Mouse (Mus musculus) olfactory bulb, adult 2 months (tissue): ENCODE measurements around the gene Mnx1. TPM values are rescaled to one million over a fixed set of nuclear protein-coding genes. Genes with fewer than 3 reads are reported as not detected.
A peak's percentile ranks its signal among the peaks of the same experiment; 100 is the strongest.
"Not testable (repeated sequence)": the region's sequence is repeated elsewhere in the genome, so short reads cannot be mapped to it uniquely, and the experiment has no call there.

Source experiments
- H3K27ac ChIP-seq: fragments of 200-500 bp; 2 replicates; pipeline ENCODE4 v1.5.1; 2012; ENCODE audit warnings: low read depth, low read length; ENCODE audit not compliant: insufficient read depth
- H3K4me1 ChIP-seq: fragments of 200-500 bp; 2 replicates; pipeline ENCODE4 v1.6.1; 2012; ENCODE audit warnings: low read length; ENCODE audit not compliant: control insufficient read depth, insufficient read depth
- H3K4me3 ChIP-seq: fragments of 200-500 bp; 2 replicates; pipeline ENCODE4 v1.5.1; 2012; ENCODE audit warnings: mild to moderate bottlenecking, low read depth, low read length, moderate library complexity; ENCODE audit not compliant: insufficient read depth
- CTCF ChIP-seq: fragments of 200-500 bp; IDR thresholded peaks from 2 replicates; pipeline ENCODE4 v1.5.1; 2012; ENCODE audit warnings: low read depth, mild to moderate bottlenecking, low read length, moderate library complexity; ENCODE audit not compliant: insufficient read depth
- POLR2A ChIP-seq: fragments of 200-500 bp; IDR thresholded peaks from 2 replicates; pipeline ENCODE4 v1.6.1; 2012; ENCODE audit warnings: mild to moderate bottlenecking, low read depth, low read length, moderate library complexity; ENCODE audit not compliant: insufficient read depth
- WGBS: fragments of 180-500 bp; shearing (Covaris S2); methylation state at CpG from one replicate; pipeline ENCODE4 v1.1.7; 2018; 5-methylcytosine and 5-hydroxymethylcytosine counted together
- polyA plus RNA-seq: library from polyadenylated mRNA; stranded (reverse); fragments of >200 nt; gene quantifications from 2 replicates; pipeline ENCODE4 v1.2.4, GENCODE M21; 2012; ENCODE audit warnings: low replicate concordance; ENCODE audit not compliant: missing spikeins, insufficient read depth, insufficient read length

Mnx1 gene
- polyA plus RNA-seq, 1 experiment = not detected

DNA sequence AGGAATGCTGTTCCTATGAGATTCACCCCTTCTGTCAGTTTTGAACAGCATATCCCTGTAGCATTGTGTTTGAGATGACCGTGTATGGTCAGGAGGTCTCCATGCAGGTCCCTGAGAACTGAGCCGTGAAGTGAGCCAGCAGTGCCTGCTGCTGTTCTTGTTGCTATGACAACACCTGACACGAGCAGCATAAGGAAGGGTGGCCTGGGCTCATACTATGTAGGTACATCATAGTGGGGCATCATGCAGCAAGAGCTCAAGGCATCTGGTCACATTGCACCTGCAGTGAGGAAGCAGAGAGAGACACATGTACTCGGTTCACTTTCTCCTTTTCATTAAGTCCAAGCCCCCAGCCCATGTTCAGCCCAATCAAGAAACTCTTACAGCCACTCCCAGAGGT is 25.9 kb downstream of the Mnx1 start:
- no peak overlapping the region for H3K27ac ChIP-seq
- no peak overlapping the region for H3K4me3 ChIP-seq
- TF ChIP-seq POLR2A = no peak
- no peak for TF ChIP-seq CTCF
- no peaks in the 10 kb centered on the region for H3K4me1 ChIP-seq
- whole genome bisulfite sequencing = 59% methylated on average over 4 of the region's 4 CpGs

DNA sequence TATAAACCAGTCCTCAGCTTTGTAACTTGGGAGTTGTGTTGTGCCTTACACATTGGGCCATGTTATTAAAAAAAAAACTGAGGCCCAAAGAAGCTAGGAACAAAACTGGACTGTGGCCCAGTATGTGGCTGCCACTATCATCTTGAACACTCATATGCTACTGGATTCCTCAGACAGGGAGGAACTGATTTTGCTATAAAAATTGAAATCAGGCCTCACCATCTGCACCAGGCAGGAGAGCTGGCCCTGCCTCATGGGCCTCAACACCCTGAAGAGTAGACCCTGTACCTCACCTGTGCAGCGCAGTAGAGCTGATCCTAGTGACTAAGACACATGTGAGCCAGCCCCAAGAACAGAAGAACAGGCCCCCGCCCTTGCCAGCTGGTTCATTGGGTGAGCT is 33.0 kb downstream of the Mnx1 start:
- no peak for TF ChIP-seq CTCF
- no peak for TF ChIP-seq POLR2A
- H3K4me1 ChIP-seq = no peaks in the 10 kb centered on the region

GRCm38 (mm10) chr5:29436728-29437127 is 41.5 kb downstream of the Mnx1 start:
- H3K4me3 ChIP-seq, H3K27ac ChIP-seq: not testable (repeated sequence)
- H3K4me1 ChIP-seq = peaks cover 14% of the 10 kb centered on the region
- 93% methylated on average over 6 of the region's 6 CpGs for WGBS

More for the DNA sequence above, 33.0 kb downstream of the Mnx1 start:
- H3K4me3 ChIP-seq = no peak overlapping the region
- WGBS = 95% methylated on average over 2 of the region's 2 CpGs
- H3K27ac ChIP-seq = no peak overlapping the region

DNA sequence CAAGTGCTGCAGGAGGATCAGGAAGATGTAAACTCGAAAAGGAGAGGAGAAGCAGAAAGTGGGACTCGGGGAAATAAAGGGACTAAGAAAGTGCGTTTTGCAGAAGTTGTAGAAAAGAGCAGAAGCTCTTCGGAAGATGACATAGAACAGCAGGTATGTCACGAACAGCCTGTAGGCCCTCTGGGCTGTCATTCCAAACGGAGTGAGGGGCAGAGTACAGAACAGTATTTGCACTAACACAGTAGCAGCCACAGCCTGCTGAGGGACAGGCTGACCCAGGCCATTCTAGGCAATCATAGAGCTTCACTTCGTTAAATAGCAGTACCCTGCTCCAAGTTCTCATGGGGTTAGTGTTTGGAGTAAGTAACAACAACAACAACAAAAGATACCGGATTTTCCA is 42.8 kb downstream of the Mnx1 start:
- Histone ChIP-seq H3K27ac (no peak overlapping the region), H3K4me1 (peaks cover 14% of the 10 kb centered on the region), H3K4me3 (peak overlapping the region; percentile 97)
- WGBS = 49% methylated on average over 8 of the region's 8 CpGs
- TF ChIP-seq CTCF = no peak
- TF ChIP-seq POLR2A = no peak

- 0% methylated on average over 48 of the region's 48 CpGs for WGBS
- no peak overlapping the region for H3K27ac ChIP-seq
These were observed 43.4 kb downstream of the Mnx1 start for GRCm38 (mm10) chr5:29434872-29435358.

DNA sequence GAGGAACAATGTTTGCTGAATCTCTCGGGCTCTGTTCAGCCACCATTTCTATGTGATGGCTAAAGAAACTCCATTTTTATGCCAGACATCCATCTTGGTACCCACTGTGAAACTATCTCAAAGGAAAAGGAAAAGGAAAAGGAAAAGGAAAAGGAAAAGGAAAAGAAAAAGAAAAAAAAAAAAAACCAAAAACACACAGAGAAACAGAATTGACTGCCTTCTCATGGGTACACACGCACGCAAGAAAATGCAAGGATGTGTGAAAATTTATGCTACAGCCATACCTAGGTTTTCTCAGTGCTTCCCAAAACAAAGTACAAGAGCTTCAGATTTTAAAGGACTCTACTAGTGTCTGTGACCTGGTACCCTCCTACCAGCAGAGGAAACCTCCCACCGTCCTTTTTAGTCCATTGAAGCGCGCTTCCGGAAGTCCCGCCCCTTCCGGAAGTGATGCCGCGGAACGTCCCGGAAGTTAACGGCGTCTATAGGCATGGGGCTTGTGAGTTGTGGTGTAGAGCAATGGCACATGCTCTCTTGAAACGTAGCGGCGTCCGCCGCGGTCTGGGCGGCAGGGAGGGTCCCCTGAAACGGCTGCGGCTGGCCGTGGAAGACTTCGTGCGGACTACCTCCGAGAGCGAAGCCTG is 43.9 kb downstream of the Mnx1 start, which contains the start of gene Nom1:
Nom1 (plus strand) TSS at position 437 of the 644 bp plus-strand sequence.
- H3K27ac ChIP-seq = no peak within 1 kb of the TSS
- peak; percentile 61 for TF ChIP-seq POLR2A
- no peak for TF ChIP-seq CTCF
- WGBS = 4% methylated on average over 29 of the region's 29 CpGs
- H3K4me1 ChIP-seq = peaks cover 14% of the 10 kb centered on the region
- H3K4me3 ChIP-seq = peak within 1 kb of the TSS; percentile 97

More at GRCm38 (mm10) chr5:29434872-29435358, 43.4 kb downstream of the Mnx1 start:
- Histone ChIP-seq H3K4me1 (peaks cover 14% of the 10 kb centered on the region), H3K4me3 (peak overlapping the region; percentile 97)
- TF ChIP-seq CTCF (no peak), POLR2A (0 out of 2 replicates have a peak, but pooled peaks have one; percentile 7)

- H3K4me3 ChIP-seq, H3K27ac ChIP-seq, H3K4me1 ChIP-seq: not testable (repeated sequence)
- WGBS = 65% methylated on average over 3 of the region's 3 CpGs
These were observed 54.9 kb downstream of the Mnx1 start for GRCm38 (mm10) chr5:29423330-29423729.

Other genes starting within 250 kb of the Mnx1 start
- not detected in 2 replicates for gene Lmbr1, start 100.1 kb downstream of the Mnx1 start, polyA plus RNA-seq
- not detected in 2 replicates for gene Nom1, start 43.8 kb downstream of the Mnx1 start, polyA plus RNA-seq
- gene Ube3c, start 90.8 kb upstream of the Mnx1 start, polyA plus RNA-seq = not detected in 2 replicates